Mouse (Mus musculus): Measurements from ENCODE around the gene Vmn2r104. TPM values are rescaled to one million over a fixed set of nuclear protein-coding genes. Genes with fewer than 3 reads are reported as not detected.

The Vmn2r104 gene
- polyA plus RNA-seq (2012; rRNA removed) (not detected in 2 replicates), polyA plus RNA-seq (2014; fragmentation: Nextera tagmentation; extraction: Ambion mirVana) (not detected in 2 replicates)

GRCm38 (mm10) chr17:20048236-20048635 is at the start of gene Vmn2r104:
Vmn2r104 (minus strand) TSS chr17:20048336.
- H3K36me3 ChIP-seq (replicated peaks; ENCODE audit: control insufficient read depth, insufficient read depth, low read depth), result no peaks in the 10 kb centered on the region
- ATAC-seq (ENCODE audit: insufficient read depth) (no peak), DNase-seq (ENCODE audit: low read depth in 3 of 3, low spot score in 3 of 3) (no peak)
- no peak within 1 kb of the TSS for H3K4me2 ChIP-seq (ENCODE audit: low read depth)
- 44% methylated on average over 1 of the region's 1 CpGs for WGBS (ENCODE audit: insufficient replicate concordance)
- TF ChIP-seq CTCF (IDR thresholded peaks at IDR 0.05; ENCODE audit: low read depth) (no peak), EP300 (IDR thresholded peaks at IDR 0.05; ENCODE audit: low read depth) (no peak)
- H3K27me3 ChIP-seq (ENCODE audit: control insufficient read depth, insufficient read depth, low read length), result no peaks in the 10 kb centered on the region
- no peaks in the 10 kb centered on the region for H3K9me3 ChIP-seq (ENCODE audit: control insufficient read depth, low read length)
- no peak within 1 kb of the TSS for H3K4me3 ChIP-seq (ENCODE audit: insufficient read depth in 1 of 2, low read depth in 2 of 2, low read length in 2 of 2)
- H3K4me1 ChIP-seq (replicated peaks; ENCODE audit: control insufficient read depth in 2 of 2, insufficient read depth in 2 of 2, low read length in 1 of 2), result no peaks in the 10 kb centered on the region
- H3K27ac ChIP-seq, result no peak within 1 kb of the TSS
- H3K9ac ChIP-seq (replicated peaks), result no peak within 1 kb of the TSS

- ATAC-seq (ENCODE audit: insufficient read depth) (no peak), DNase-seq (ENCODE audit: low read depth in 3 of 3, low spot score in 3 of 3) (no peak)
- no peaks in the 10 kb centered on the region for H3K4me1 ChIP-seq (replicated peaks; ENCODE audit: control insufficient read depth in 2 of 2, insufficient read depth in 2 of 2, low read length in 1 of 2)
- no peak overlapping the region for H3K27ac ChIP-seq
- no peaks in the 10 kb centered on the region for H3K27me3 ChIP-seq (ENCODE audit: control insufficient read depth, insufficient read depth, low read length)
- TF ChIP-seq CTCF (IDR thresholded peaks at IDR 0.05; ENCODE audit: low read depth), result no peak
- no peak for TF ChIP-seq EP300 (IDR thresholded peaks at IDR 0.05; ENCODE audit: low read depth)
- H3K4me3 ChIP-seq (ENCODE audit: insufficient read depth in 1 of 2, low read depth in 2 of 2, low read length in 2 of 2), result no peak overlapping the region
- no peaks in the 10 kb centered on the region for H3K9me3 ChIP-seq (ENCODE audit: control insufficient read depth, low read length)
- no peak overlapping the region for H3K9ac ChIP-seq (replicated peaks)
- H3K36me3 ChIP-seq (replicated peaks; ENCODE audit: control insufficient read depth, insufficient read depth, low read depth), result no peaks in the 10 kb centered on the region
- WGBS (ENCODE audit: insufficient replicate concordance), result 57% methylated on average over 6 of the region's 6 CpGs
- no peak overlapping the region for H3K4me2 ChIP-seq (ENCODE audit: low read depth)
Measured at GRCm38 (mm10) chr17:20074090-20074489, 26.0 kb upstream of the Vmn2r104 start.

GRCm38 (mm10) chr17:20071656-20072396 is 23.7 kb upstream of the Vmn2r104 start:
- TF ChIP-seq EP300 (IDR thresholded peaks at IDR 0.05; ENCODE audit: low read depth) (no peak), CTCF (IDR thresholded peaks at IDR 0.05; ENCODE audit: low read depth) (no peak)
- Histone ChIP-seq H3K36me3 (replicated peaks; ENCODE audit: control insufficient read depth, insufficient read depth, low read depth) (no peaks in the 10 kb centered on the region), H3K4me2 (ENCODE audit: low read depth) (no peak overlapping the region), H3K27me3 (ENCODE audit: control insufficient read depth, insufficient read depth, low read length) (no peaks in the 10 kb centered on the region), H3K4me1 (replicated peaks; ENCODE audit: control insufficient read depth in 2 of 2, insufficient read depth in 2 of 2, low read length in 1 of 2) (no peaks in the 10 kb centered on the region), H3K4me3 (ENCODE audit: insufficient read depth in 1 of 2, low read depth in 2 of 2, low read length in 2 of 2) (no peak overlapping the region), H3K9me3 (ENCODE audit: control insufficient read depth, low read length) (no peaks in the 10 kb centered on the region), H3K9ac (replicated peaks) (no peak overlapping the region), H3K27ac (no peak overlapping the region)
- no peak for DNase-seq (ENCODE audit: low read depth in 3 of 3, low spot score in 3 of 3)
- 69% methylated on average over 4 of the region's 4 CpGs for WGBS (ENCODE audit: insufficient replicate concordance)
- ATAC-seq (ENCODE audit: insufficient read depth), result no peak

Other genes with a start within 250 kb of the Vmn2r104 start
- not detected in 2 replicates for gene Fpr-rs7, start 65.9 kb upstream of the Vmn2r104 start, polyA plus RNA-seq (2012; rRNA removed)
- not detected in 2 replicates for gene Fpr-rs7, start 65.9 kb upstream of the Vmn2r104 start, polyA plus RNA-seq (2014; fragmentation: Nextera tagmentation; extraction: Ambion mirVana)
- gene Fpr-rs6, start 134.8 kb upstream of the Vmn2r104 start, polyA plus RNA-seq (2012; rRNA removed), result not detected in 2 replicates
- not detected in 2 replicates for gene Fpr-rs6, start 134.8 kb upstream of the Vmn2r104 start, polyA plus RNA-seq (2014; fragmentation: Nextera tagmentation; extraction: Ambion mirVana)
- gene Vmn2r105, start 186.7 kb upstream of the Vmn2r104 start, polyA plus RNA-seq (2012; rRNA removed), result not detected in 2 replicates
- gene Vmn2r105, start 186.7 kb upstream of the Vmn2r104 start, polyA plus RNA-seq (2014; fragmentation: Nextera tagmentation; extraction: Ambion mirVana), result not detected in 2 replicates
- gene Vmn2r106, start 237.2 kb upstream of the Vmn2r104 start, polyA plus RNA-seq (2012; rRNA removed), result not detected in 2 replicates
- not detected in 2 replicates for gene Vmn2r106, start 237.2 kb upstream of the Vmn2r104 start, polyA plus RNA-seq (2014; fragmentation: Nextera tagmentation; extraction: Ambion mirVana)